Mouse (Mus musculus): ENCODE results near the gene Mfap1b. TPM values are rescaled to one million over a fixed set of nuclear protein-coding genes. Genes with fewer than 3 reads are reported as not detected.

Mfap1b gene
- total RNA-seq, 4 experiments from 2014 or later, result 40.8 to 46.2 (median 43.9) TPM

DNA sequence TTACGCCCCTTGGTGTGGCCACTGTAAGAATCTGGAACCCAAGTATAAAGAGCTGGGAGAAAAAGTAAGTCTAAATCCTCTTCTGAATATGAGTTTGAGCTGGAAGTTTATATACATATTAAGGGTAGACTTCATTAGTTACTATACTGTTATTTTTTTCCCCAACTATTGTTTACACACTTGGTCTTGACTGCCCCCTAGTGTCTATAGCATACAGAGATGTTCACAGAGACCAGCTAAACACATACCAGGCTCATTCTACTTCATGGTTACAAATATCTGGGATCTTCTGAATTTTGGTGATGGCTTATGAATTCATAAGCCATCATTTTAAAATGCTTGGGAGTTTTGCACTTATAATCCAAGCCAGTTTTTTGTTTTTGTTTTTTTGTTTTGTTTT, 39.0 kb downstream of the Mfap1b start:
- DNase-seq (ENCODE audit: low spot score in 2 of 2), result no peak

- DNase-seq (ENCODE audit: low spot score in 2 of 2), result no peak
Measured at GRCm38 (mm10) chr2:121425890-121426289, 48.0 kb downstream of the Mfap1b start.

GRCm38 (mm10) chr2:121423166-121423565, 50.7 kb downstream of the Mfap1b start:
- no peak for DNase-seq (ENCODE audit: low spot score in 2 of 2)

GRCm38 (mm10) chr2:121418476-121418875, 55.4 kb downstream of the Mfap1b start:
- DNase-seq (ENCODE audit: low spot score in 2 of 2), result no peak

DNA sequence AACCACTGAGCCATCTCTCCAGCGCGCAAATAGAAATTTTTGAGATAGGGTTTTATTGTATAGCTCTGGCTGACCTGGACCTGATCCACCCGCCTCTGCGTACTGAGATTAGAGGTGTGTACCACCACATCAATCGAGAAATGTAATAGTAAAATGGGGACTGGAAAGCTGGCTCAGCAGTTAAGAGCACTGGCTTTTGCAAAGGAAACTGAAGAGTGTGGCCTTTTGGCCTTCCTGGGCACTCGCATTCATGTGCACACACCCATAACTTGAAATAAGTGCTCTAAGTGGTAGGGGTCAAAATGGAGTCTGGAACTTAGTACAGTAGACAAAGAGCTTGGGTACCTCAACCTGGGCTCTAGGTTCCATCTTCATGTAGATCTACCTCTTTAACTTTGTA, 57.5 kb downstream of the Mfap1b start:
- no peak for DNase-seq (ENCODE audit: low spot score in 2 of 2)

GRCm38 (mm10) chr2:121415591-121415990, 58.3 kb downstream of the Mfap1b start:
- DNase-seq (ENCODE audit: low spot score in 2 of 2), result no peak

DNA sequence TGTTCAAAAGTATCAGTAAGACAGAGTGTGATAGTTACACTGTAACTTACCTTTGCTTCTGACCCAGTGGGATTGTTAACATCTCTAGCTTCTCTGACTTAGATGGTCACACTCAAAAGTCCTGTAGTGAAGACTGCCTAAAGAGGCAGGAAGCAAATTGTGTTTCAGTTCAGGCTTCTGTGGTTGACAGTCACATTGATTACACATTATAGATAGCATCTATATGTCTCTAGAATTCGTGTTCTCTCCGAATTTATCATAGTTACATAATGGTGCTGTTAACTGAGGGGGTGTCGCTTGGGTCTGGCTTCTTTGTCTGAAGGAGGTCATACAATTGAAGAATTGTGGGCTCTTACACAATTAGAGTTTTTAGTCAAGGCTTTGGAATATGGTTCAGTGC, 58.8 kb downstream of the Mfap1b start:
- DNase-seq (ENCODE audit: low spot score in 2 of 2), result no peak

- peak in 1 of 2 experiments; percentile 11 for DNase-seq (ENCODE audit: low spot score in 2 of 2)
Measured at GRCm38 (mm10) chr2:121414139-121414685, 59.7 kb downstream of the Mfap1b start.

DNA sequence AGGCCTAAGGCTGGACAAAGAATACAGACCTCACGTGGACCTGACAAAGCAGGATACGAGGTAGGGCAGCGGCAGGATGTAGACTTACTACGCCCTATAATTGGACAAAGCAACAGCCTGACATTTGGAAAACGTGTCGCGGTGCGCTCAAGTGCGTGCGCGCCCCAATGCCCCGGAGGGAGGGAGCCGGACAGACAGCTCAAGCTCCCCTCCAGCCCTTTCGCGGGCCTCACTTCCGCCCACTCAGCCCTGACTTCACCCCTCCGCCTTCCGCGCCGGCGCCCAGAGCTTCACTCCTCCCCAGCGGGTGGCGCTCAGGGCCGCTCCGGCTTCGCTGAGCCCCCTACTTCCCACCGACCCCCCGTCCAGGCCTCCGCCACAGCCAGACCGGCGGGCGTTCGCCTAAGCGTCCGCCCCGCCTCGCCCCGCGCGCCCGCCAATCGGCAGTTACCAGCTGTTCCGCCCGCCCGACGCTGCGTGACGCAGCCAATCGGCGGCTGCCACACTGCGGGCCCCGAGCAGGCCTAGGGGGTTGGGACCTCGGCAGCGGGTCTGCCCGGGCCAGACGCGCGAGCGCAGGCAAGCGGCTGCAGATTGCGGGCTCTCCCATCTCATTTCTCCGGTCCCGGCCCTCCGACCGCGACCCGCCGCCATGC, 60.4 kb downstream of the Mfap1b start, which contains the start of the genes Pdia3 and Catsper2:
Pdia3 (plus strand) TSS at position 389 of the 656 bp plus-strand sequence.
Catsper2 (minus strand) TSS at position 406 of the 656 bp plus-strand sequence.
- peak; percentile 93 to 94 for DNase-seq (ENCODE audit: low spot score in 2 of 2)

- DNase-seq (ENCODE audit: low spot score in 2 of 2), result peak in 1 of 2 experiments; percentile 7
Measured at GRCm38 (mm10) chr2:121412843-121413386, 61.0 kb downstream of the Mfap1b start.

Small RNA genes within 50 kb of the gene (microRNA-seq; reads per million reads assigned to microRNA genes)
- 0 to 0.96 reads per million in 2 experiments for gene Gm22953

Other genes starting within 250 kb of the Mfap1b start
- 100 to 1,000 TPM; 144 to 183 (median 161) TPM for gene Trp53bp1, start 202.7 kb downstream of the Mfap1b start, total RNA-seq (2022)
- 100 to 1,000 TPM; 585 to 644 (median 617) TPM for gene Map1a, start 184.5 kb downstream of the Mfap1b start, total RNA-seq (2022)
- gene Ppip5k1, start 118.7 kb downstream of the Mfap1b start, total RNA-seq (2022), result 100 to 1,000 TPM; 100 to 132 (median 118) TPM
- 100 to 1,000 TPM; 386 to 462 (median 428) TPM for gene Ckmt1, start 116.4 kb downstream of the Mfap1b start, total RNA-seq (2022)
- gene Strc, start 86.9 kb downstream of the Mfap1b start, total RNA-seq (2022), result 1 to 10 TPM in 1 of 4 experiments, under 1 TPM in 3; 0.56 to 1.0 (median 0.75) TPM
- 100 to 1,000 TPM; 168 to 236 (median 196) TPM for gene Pdia3, start 60.3 kb downstream of the Mfap1b start, total RNA-seq (2022)
- gene Catsper2, start 60.3 kb downstream of the Mfap1b start, total RNA-seq (2022), result 1 to 10 TPM; 4.5 to 6.9 (median 5.3) TPM
- not detected for gene Ell3, start 29.8 kb downstream of the Mfap1b start, total RNA-seq (2022)
- gene Serf2, start 24.9 kb downstream of the Mfap1b start, total RNA-seq (2022), result 100 to 1,000 TPM; 111 to 162 (median 132) TPM
- gene Hypk, start 20.8 kb downstream of the Mfap1b start, total RNA-seq (2022), result 10 to 100 TPM; 16.2 to 22.7 (median 17.0) TPM
- gene Serinc4, start 17.3 kb downstream of the Mfap1b start, total RNA-seq (2022), result under 1 TPM in 3 of 4 experiments, not detected in 1; 0.25 to 0.74 (median 0.36) TPM
- 10 to 100 TPM; 29.3 to 31.4 (median 30.5) TPM for gene Mfap1a, start 32.6 kb upstream of the Mfap1b start, total RNA-seq (2022)
- gene Wdr76, start 32.7 kb upstream of the Mfap1b start, total RNA-seq (2022), result 1 to 10 TPM; 3.0 to 4.5 (median 3.7) TPM

All from layer of hippocampus, adult 8-10 months (tissue).